Mouse (Mus musculus) testis, postnatal 10 days (tissue): Measurements from ENCODE around the gene Adam4.
A peak's percentile ranks its signal among the peaks of the same experiment; 100 is the strongest.
"Not testable (repeated sequence)": the region's sequence is repeated elsewhere in the genome, so short reads cannot be mapped to it uniquely, and the experiment has no call there.

Experiments used
- DNase-seq: peaks from one replicate; pipeline ENCODE4 v3.0.0; 2021; ENCODE audit warnings: low spot score

The Adam4 gene

GRCm38 (mm10) chr12:81421846-81422245 lies at the start of gene Adam4:
TSS of gene Adam4 (minus strand) at chr12:81421946.
- no peak for DNase-seq

- DNase-seq, result not testable (repeated sequence)
Measured at GRCm38 (mm10) chr12:81459051-81459450, 37.3 kb upstream of the Adam4 start.

- DNase-seq, result not testable (repeated sequence)
Measured at GRCm38 (mm10) chr12:81438985-81439384, 17.2 kb upstream of the Adam4 start.

- not testable (repeated sequence) for DNase-seq
Measured at GRCm38 (mm10) chr12:81434778-81435177, 13.0 kb upstream of the Adam4 start.

GRCm38 (mm10) chr12:81413211-81413610 lies 8.5 kb downstream of the Adam4 start:
- no peak for DNase-seq

- DNase-seq, result no peak
Measured at GRCm38 (mm10) chr12:81408966-81409365, 12.8 kb downstream of the Adam4 start.

- peak; percentile 79 for DNase-seq
Measured at GRCm38 (mm10) chr12:81402187-81402586, 19.6 kb downstream of the Adam4 start.

GRCm38 (mm10) chr12:81379364-81379763 lies 42.4 kb downstream of the Adam4 start, which contains the start of gene Gm4787:
TSS of gene Gm4787 (minus strand) at chr12:81379464.
- DNase-seq, result not testable (repeated sequence)
